Mouse (Mus musculus) effector memory CD4-positive, alpha-beta T cell, adult 5 months (primary cell): Measurements from ENCODE around the gene Ptprg. TPM values are rescaled to one million over a fixed set of nuclear protein-coding genes. Genes with fewer than 3 reads are reported as not detected.

Source experiments
- polyA plus RNA-seq: library from polyadenylated mRNA; unstranded; fragments of 100-300 nt; shearing (Covaris generic); gene quantifications from one replicate; pipeline ENCODE4 v1.2.1, GENCODE M21; 2017

Gene Ptprg
- 0.11 TPM for polyA plus RNA-seq

DNA sequence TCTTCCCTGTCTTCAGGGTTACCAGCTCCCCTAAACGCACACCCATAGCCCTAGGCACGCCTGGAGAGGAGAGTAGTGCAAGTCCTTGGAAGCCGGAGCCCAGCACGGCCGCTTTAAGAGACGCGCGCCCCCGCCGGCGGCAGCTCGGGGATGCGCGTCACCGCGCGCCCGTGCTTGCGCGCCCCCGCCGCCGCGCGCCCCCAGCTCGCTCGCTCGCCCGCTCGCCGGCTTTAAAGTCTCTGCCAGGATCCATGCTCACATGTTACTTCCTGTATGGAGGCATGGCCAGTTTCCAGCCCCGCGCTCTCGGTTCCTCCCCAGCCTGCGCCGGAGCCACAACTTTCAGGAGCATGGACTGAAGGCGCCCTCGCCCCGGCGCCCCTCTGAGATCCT, at the start of gene Ptprg:
Gene Ptprg, plus strand, starts transcription at position 260 of the 393 bp plus-strand sequence.

GRCm38 (mm10) chr14:12283641-12284040, 730.3 kb downstream of the Ptprg start, which contains the start of gene Gm49355:
Gene Gm49355 (plus strand): TSS chr14:12283976.

GRCm38 (mm10) chr14:12284141-12284912, 731.0 kb downstream of the Ptprg start, which contains the start of gene 3830406C13Rik:
Gene 3830406C13Rik (plus strand): TSS chr14:12284173.

Other genes with a start within 250 kb of the Ptprg start
- gene Gm3839, start 196.8 kb upstream of the Ptprg start, polyA plus RNA-seq = 3.2 TPM